Mouse (Mus musculus) 3134 (cell line): Measurements from ENCODE around the gene Rab27a.

Experiments used
- DNase-seq: peaks from one replicate; pipeline ENCODE4 v3.0.0-alpha.2; 2011; ENCODE audit warnings: low spot score; ENCODE audit not compliant: insufficient read length; ENCODE audit errors: extremely low read depth

Rab27a gene

DNA sequence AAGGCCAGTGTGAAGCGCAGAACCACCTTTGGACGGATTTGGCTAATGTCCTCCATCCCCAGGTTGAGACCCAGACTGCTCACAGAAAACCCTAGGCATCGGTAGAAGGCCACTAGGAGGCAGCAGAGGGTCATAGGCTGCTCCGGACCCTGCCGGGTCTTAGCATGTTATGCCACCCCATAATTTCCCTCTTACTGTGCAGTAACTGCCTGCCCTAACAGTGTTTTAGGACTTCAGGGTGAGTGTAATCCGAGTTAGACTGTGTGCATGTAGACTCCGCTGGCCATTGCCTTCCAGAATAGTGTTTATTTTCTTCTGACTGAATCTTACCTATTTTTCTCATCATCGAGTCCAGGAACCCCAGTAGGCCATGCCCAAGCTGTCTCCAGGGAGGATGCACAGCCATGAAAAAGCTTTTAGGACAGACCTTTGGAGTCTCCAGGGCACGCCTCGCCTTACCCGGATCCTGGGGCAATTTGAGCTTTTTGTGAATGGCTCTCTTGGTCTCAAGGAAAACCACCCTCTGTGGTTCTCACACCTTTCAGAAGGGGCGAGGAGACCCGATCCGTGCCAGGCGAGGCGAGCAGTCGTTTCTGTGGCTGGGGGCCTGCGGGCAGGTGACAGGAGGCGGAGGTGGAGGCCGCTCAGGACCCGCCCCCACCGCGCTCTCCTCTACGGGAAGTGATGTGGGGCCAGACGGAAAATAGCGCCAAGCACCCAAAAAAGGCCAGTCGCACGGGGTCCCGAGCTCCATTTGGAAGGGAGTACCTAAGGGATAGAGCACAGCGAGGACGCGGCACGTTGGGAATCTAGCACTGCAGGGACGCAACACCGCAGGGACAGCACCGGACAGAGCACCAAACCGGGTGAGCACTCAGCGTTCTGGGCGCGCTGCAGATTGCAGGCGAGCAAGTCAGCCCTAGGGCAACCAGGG is at the start of gene Rab27a:
Rab27a (plus strand) TSS at position 709 of the 934 bp plus-strand sequence.
- peak; percentile 57 for DNase-seq

DNA sequence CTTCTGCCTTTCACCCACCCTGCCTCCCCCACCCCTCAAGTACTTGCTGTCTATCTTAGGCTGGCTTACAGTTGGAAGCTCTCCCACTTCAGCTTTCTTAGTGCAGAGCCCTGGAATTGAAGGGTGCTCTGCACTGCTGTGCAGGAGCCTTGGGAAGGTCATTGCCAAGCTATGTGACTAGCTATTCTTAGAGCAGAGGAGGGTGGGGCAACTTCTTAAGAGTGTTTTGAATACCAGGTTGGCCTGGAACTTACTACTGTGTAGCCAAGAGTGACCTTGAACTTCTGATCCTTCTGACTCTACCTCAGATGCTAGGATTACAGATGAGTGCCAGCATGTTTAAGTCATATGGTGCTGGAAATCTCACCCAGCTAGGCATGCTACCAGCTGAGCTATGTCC is 48.5 kb upstream of the Rab27a start:
- no peak for DNase-seq

DNA sequence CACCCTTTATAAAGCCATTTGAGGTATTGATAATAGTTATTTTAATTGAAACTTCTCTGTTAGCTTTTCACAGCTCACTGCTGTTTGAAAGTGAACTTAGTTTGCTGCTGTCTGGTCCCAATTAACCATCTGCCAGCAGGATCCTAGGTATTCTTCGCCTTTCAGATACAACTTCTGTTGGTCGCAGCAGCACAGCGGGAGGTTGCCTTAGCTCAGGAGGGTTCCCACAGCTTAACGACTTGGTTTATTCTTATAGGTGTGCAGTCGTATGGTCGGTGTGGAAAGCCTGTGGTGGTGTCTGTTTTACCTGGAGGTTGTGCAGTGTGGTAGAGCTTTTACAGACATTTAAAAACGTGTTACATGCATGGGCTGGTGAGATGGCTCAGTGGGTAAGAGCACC is 47.8 kb upstream of the Rab27a start:
- DNase-seq: no peak

DNA sequence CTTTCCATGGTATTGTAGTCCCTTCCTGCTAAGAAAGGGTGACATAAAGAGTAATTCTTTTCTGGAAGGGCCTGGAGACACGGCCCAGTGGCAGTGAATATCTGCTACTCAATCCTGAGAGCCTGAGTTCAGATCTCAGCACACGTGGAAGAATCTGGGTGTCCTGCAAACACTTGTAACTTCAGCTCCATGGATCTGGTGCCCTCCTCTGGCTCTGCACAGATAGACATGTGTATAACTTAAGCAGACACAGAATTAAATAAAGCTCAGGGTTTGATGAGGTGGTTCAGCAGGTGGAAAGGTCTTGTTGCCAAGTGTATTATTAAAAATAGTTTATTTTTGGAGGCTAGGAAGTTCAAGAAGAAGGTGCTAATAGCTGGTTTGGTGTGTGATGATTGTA is 44.2 kb upstream of the Rab27a start:
- DNase-seq: no peak

DNA sequence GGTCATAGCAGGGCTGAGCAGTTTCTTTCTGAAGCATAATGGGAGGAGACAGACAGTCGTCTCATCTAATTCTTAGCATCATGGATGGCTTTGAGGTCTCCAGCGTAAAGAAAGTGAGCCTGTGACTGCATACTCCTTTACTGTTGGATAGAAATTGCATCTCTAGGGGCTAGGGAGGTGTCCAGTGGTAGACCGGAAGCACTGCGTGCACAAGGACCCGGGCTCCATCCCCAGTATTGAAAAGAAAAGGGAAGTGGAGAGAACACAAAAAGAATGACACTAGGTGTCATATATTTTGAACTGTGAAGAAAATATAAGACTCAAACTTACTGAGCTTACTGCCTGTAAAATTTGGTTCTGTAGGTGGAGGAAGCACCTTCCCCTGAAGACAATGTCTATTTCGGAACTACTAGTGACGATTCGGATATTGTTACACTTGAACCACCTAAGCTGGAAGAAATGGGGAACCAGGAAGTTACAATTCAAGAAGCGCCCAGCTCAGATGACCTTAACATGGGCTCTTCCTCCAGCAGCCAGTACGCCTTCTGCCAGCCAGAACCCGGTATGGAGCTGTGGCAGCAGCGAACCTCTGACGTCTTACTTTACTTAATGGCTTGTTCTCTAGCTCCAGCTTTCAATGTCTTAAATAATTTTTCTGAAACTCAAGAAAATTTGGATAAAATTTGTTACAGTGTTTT is 43.2 kb upstream of the Rab27a start:
- no peak for DNase-seq

- no peak for DNase-seq
Measured at GRCm38 (mm10) chr9:73002177-73002576, 42.5 kb upstream of the Rab27a start.

DNA sequence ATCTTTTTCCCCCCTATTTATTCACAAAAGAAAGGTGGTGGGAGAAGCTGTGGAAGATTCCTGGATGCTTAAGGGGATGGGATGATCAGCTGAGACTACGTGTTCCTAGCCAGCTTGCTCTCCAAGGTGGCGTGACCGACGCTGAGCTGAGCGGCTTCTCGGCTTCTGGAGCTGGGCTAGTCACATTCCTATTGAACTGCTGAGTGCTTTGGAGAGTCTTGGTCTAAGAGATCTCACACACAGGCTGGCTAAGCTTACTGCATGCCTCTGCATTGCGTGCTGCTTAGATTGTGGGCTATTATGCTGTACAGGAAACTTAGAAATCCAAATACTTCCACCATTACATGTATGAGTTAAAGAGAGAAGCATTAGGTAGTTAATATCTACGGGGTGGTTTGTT is 40.6 kb upstream of the Rab27a start:
- DNase-seq: no peak

DNA sequence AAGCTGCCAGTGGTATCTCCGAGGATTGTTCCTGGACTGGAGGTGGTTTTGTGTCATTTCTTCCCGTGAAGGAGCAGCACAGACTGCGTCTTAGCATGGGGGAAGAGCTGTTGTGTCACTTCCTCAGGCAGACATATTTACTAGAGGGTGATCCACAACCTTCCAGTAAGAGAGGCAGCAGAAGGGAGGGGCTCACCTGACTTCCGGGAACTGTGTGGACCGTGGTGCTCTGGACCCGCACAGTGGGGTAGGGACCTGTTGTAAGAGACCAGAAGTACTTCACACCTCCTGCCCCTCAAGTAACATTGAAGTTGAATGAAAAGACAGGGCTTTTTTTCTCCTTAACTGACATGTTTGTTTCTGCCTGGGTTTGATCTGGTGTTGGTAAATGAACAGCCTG is 39.5 kb upstream of the Rab27a start:
- no peak for DNase-seq

- DNase-seq: no peak
Measured at GRCm38 (mm10) chr9:73006175-73006574, 38.5 kb upstream of the Rab27a start.

- DNase-seq: no peak
Measured at GRCm38 (mm10) chr9:73008384-73008783, 36.3 kb upstream of the Rab27a start.

- DNase-seq: no peak
Measured at GRCm38 (mm10) chr9:73012629-73013028, 32.0 kb upstream of the Rab27a start.

- no peak for DNase-seq
Measured at GRCm38 (mm10) chr9:73014724-73015123, 29.9 kb upstream of the Rab27a start.

- no peak for DNase-seq
Measured at GRCm38 (mm10) chr9:73019841-73020240, 24.8 kb upstream of the Rab27a start.

GRCm38 (mm10) chr9:73020566-73021097 is 24.0 kb upstream of the Rab27a start:
- no peak for DNase-seq

- no peak for DNase-seq
Measured at GRCm38 (mm10) chr9:73025818-73026636, 18.6 kb upstream of the Rab27a start.

DNA sequence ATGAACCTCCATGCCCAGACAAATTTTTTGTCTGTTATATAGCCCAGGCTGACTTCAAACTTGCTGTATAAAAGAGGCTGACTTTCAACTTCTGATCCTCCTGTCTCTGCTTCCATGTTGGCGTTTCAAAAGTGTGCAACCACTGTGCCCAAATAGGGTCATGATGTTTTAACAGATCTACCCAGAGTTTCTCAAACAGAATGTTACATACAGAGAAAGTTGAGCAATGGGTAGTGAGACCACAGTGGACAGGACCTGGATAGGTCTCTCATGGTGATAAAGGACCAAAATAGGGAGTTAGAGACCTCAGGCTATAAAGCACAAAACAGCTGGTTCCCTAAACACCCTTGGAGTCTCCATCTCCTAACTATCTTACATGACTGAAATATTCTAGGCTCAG is 14.2 kb upstream of the Rab27a start:
- DNase-seq: no peak

GRCm38 (mm10) chr9:73031421-73031820 is 13.2 kb upstream of the Rab27a start:
- DNase-seq: no peak

- no peak for DNase-seq
Measured at GRCm38 (mm10) chr9:73033406-73033805, 11.2 kb upstream of the Rab27a start.

GRCm38 (mm10) chr9:73039222-73039945 is 5.3 kb upstream of the Rab27a start:
- DNase-seq: peak; percentile 90

DNA sequence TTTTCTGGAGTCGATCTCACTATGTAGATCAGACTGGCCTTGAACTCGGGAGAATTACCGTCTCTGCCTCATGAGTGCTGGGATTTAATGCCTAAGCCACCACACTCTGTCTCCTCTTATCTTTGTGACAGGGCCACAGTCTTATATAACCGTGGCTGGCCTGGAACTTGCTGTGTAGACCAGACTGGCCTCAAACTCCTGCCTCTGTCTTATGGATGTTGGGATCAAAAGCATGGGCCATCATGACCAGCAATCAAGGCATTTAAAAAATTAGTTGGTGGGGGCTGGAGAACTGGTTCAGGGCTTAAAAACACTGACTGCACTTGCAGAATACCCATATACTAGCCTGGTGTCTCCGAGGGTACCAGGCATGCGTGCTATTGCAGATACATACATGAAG is 4.6 kb upstream of the Rab27a start, which contains the start of gene Pigb:
Pigb (minus strand) TSS at position 299 of the 400 bp plus-strand sequence.
- DNase-seq: no peak
